Mouse (Mus musculus) cerebellum, adult 18-20 months (tissue): Measurements from ENCODE around the gene Piezo1.

Experiments used
- DNase-seq, 2 experiments: peaks; one replicate each; pipeline ENCODE4 v3.0.0; 2021

Gene Piezo1

DNA sequence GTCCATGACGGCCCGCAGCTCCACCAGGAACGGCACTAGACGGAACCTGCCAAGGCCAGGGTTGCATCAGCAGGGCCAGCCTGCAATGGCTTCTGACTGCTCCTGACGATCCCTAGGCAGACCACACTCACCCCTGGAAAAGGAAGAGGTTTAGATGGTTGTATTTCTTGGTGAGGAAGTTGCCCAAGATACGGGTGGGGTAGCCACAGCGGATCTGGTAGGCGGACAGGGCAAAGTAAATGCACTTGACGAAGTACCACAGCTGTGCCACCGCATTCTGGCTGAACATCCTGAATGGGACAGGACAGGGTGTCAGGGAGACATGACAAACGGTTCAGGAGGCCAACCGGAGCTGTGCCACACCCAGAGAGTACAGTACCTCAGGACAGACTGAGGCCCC lies 66.3 kb downstream of the Piezo1 start:
- no peak for DNase-seq

DNA sequence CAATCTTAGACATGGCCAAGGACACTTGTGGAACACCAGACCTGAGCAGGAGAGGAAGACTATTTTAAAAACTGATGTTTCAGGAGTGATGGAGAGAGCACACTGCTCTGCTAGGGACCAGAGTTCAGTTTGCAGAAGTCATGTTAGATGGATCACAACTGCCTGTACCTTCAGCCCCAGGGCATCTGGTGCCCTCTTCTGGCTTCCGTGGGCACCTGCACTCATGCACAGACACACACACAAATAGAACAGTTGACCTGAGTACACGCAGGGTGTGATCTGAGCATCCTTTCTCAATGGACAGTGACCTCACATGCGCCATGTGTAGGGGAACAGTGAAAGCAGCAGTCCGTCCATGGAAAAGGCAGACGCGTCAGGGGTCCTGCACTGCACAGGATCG lies 67.3 kb downstream of the Piezo1 start:
- no peak for DNase-seq

DNA sequence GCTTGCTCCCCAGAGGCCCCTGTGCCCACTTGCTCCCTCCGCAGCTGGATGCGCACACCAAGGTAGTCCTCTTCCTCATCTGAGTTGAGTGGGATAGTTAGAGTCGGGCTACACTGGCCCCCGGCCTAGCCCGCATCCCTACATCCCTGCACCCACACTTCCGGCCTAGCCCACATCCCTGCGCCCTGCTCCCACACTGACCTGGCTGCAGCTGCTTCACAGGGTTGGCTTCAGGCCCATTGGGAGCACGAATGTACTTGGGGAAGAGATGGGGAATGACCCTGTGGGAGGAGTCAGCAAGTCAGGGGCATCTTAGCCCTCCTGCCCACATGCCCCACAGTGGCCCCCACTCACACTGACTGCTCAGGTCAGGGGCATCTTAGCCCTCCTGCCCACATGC lies 68.7 kb downstream of the Piezo1 start:
- no peak for DNase-seq

DNA sequence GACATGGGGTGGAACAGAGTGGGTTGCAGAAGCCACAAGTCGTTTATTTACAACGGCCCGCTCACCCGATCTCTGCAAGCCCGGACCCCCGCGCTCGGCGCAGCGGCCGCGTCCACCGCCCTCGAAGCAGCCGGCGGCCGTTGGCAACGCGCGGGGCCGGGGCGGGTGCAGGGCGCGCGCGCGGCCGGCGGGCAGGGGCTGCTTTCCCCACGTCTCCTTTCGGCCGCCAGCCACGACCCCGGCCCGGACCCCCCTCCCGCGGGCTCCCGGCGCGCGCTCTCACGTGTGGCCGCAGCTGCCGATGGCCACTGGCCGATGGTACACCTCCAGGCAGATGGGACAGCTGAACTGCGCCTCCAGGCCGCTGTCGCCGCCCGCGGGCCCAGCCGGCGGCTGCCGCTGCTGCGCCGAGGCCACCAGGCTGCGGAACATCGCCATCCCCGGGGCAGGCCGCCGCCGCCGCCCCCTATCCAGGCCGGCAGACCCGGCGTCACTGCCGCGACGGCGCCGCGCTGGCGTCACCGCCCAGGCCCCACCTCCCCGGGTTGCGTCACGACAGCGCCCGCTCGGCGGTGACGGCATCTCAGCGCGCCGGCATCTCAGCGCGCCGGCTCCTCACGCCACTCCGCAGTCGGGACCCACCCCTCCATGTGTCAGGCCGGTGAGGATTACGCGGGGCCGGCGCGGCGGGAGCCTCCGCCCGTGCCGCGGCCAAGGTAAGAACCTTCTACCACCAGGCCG lies 75.4 kb downstream of the Piezo1 start, which contains the start of the genes Rnf166 and Ctu2:
Gene Rnf166 (minus strand): TSS at position 485 of the 741 bp plus-strand sequence.
Gene Ctu2 (plus strand): TSS at position 564 of the 741 bp plus-strand sequence.
- DNase-seq, result peak; percentile 83 to 97

DNA sequence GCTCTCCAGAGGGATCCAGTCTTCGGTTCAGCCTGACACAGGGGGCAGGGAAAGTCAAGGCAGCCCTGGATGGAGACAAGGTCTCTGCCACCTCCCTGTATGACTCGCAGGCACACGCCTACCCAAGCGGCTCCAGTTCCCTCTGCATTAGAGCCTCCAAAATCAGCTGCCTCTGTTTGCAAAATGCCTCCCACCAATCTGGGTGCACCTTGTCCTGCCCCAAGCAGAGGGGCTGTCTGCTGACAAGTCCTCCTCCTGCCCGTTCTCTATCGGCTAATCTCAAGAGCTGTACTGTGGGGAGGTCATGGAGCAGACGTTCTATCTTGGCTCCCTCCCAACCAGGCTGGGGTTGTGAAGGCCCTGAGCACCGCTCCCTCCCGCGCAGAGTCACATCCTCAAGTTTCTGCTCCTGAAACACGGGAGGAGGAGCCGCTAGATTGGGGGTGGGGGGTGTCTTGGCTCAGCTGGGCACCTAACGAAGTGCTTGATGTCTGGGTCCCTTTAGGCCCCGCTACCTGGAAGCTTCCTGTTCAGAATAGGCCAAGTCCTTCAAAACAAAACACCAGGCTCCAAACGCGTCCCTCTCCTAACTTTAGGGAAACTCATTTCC lies 76.1 kb downstream of the Piezo1 start:
- DNase-seq, result peak; percentile 37 to 46

DNA sequence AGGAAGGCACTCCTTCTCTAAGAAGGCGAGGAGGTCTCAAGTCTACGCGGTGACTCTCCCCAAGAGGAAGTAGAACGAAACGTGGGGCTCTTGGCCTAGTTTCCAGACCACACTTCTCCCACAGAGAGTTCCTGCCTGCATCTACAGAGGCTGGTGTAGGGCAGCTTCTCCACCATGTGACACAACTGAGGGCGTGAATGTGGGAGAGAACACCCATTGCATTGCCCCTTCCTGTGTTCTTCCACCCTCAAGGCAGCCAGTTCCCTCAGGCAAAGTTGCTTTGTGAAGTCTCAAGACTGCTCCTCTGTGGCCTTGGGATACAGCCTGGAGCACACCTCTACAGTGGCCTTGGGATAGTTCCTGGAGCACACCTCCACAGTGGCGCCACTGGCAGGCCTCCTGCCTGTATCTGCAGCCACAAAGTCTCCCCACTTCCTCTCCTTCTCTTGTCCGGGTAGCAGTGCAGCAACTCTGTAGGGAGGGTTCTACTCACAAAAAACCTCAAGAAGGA lies 77.2 kb downstream of the Piezo1 start:
- DNase-seq, result no peak

DNA sequence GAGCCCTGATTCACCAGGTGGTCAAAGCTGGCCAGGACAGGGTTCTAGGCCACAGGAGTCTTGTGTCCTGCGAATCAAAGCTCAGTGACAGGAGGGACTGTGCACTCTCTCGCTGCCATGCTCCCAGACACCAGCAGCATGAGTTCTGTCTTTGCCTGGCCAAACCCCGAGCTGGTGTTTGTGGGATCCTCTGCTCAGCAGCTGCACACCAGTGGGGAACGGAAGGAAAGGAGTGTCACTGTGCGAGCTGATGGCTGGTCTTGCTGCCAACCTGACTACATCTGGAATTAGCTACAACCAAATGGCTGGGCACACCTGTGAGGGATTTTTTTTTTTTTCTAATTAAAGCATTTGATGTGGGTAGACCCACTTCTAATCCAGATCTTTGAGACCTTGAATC lies 80.4 kb downstream of the Piezo1 start:
- no peak for DNase-seq

DNA sequence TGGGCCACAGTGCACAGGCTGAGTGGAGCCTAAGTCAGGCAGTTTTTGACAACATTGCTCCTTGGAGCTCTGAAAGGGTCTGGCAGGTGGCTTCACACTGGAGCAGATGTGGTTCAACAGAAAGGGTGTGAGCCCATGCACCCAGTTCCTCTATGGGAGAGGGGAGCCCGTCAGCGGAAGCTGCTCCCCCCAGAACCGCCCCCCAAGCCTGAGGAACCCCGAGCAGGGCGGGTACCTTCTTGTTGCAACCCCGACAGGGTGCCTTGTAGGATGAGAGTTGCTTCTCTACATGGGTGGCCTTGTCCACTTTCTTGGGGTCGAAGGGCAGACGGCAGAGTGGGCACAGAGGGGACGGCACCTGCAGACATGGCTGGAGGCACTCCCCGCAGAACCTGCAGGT lies 81.2 kb downstream of the Piezo1 start:
- no peak for DNase-seq

DNA sequence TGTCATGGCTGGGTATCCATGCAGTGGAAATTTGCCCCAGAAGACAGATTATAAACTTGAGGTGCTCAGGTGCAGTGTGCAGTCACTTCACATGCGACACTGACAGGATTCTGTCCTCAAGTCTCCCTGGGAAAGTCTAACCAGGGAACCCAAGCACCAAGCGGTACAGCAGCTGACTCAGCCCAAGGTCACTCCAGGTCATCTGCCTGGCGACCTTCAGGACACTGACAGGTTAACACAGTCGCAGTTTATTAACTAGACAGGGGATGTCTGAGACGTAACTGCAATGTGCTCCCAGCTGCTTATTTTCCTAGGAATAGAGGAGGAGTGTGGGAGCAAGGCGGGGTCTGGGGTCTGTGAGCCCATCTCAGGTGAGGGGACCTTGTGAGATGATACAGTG lies 81.7 kb downstream of the Piezo1 start:
- DNase-seq, result no peak

DNA sequence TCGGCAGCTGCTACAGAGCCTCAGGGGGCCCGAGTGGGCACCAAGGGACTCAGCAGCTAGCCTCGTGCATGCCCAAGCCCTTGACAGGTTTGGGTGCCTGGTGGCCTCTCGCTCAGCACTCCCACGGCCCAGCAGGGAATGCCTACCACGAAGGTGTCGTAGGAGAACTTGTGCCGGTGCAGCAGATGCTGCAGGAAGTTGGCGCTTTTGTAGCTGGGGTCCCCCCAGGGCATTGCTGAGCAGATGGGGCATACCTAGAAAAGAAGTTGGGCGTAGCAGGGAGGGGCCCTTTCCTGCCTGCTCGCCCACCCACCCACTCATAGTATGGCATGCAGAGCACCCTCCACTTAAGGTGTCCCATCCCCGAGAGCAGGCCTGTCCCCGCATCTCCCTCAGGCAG lies 83.3 kb downstream of the Piezo1 start:
- no peak for DNase-seq

DNA sequence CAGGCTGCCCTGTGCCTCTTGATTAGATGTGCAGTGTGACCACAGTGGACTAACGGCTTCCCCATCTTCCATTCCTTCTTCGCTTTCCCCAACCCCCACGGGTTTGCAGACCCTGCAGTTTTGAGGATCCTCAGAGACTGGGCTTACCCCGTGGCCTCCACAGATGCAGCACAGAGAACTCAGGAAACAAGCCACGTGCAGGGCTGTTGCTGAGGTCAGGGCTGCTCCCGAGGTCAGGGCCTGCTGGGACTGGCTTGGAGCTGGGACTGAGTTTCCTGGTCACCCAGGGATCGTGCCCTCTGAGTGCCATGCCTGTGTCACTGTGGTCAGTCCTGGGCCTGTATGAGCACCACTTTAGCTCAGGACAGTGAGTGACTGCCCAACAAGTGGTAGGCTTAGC lies 86.1 kb downstream of the Piezo1 start:
- no peak for DNase-seq

DNA sequence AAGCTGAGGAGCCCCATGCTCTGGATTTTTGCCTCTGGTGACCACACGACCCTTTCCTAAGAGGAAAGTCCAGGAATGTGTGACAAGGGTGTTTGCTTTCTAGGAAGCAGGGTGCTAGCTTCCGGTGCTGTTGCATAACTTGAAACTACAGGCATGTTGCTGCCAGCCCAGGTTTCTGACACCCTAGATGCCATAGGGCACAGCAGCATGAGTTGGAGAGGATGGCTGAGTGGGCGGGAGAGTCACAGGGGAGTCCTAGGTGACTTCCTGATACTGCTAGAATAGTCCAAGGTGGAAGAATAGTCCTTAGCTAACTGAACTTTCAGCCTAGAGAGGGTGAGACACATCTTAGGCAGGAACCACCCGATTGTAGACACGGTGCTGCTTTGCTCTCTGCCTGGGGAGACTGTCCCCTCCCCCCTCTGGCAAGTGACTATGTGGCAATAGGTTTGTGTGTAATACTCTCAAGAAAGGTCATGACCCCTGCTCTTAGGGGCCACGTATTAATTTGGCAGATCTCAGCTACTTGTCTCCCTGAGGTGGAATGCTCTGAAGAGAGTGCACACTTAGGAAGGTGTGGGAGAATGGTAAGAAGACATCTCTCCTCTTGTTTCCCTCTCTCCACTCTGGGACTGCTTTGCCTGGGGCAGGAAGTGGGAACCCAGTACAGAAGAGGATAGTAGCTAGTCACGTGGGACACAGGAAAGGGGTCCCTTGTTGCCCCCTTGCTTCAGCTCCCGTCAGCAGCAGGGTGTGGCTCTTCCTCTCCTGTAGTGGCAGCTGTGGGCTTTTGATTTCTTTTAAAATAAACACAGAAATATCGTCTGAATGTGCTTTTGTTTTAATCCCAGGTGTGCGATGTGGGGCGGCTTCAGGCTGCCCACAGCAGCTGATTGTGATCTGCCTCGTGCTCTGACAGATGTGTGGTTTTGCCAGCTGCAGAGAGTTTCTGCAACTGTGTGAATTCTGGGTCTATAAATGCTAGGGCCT lies 87.2 kb downstream of the Piezo1 start:
- no peak for DNase-seq

DNA sequence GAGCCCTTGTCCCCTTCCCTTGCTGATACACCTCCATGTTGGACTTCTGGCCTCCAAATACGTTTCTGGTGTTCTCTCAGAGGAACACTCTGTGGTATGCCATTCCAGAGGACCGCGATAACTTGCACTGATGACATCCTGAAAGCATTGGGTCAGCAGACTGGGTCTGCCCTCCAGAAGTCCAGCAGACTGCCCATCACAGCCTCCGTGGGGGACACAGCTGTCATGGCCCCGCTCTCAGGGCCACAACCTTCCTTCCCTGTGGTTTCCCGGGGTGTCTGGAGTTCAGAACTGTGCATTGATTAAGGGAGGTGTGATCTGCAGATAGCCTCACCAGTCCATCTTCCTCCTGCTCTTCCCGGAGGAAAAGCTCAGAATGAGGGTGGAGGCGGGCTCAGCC lies 88.6 kb downstream of the Piezo1 start:
- DNase-seq, result no peak

DNA sequence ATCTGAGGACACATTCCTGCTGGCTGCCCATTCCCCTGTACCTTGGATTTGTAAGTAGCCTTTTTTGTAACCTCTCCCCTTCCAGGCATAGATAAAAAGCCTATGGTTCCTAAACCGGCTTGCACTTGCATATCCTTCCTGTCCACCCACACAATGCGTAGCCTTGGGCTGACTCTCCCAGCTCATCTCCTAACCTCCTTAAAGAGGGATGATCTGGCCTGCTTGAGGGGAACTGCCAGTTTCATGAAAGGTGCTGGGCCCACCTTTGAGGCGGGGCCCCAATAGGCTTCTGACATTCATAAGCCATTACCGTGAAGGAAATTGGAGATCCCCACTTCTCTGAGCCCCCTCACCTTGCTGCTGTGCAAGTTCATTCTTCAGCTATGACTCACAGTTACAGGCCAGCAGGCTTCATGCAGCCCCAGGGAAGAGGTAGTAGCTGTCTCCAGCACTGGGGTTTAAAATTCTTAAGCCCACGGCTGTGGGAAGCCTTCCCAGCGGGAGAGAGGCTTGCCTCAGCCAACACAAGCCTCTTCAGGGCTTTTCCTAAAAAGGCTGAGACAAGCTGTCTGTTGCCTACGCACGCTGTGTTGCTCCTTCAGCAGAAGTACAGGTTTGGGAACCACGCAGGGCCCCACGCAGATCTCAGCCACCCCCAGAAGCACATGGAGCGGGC lies 89.5 kb downstream of the Piezo1 start:
- DNase-seq, result no peak

DNA sequence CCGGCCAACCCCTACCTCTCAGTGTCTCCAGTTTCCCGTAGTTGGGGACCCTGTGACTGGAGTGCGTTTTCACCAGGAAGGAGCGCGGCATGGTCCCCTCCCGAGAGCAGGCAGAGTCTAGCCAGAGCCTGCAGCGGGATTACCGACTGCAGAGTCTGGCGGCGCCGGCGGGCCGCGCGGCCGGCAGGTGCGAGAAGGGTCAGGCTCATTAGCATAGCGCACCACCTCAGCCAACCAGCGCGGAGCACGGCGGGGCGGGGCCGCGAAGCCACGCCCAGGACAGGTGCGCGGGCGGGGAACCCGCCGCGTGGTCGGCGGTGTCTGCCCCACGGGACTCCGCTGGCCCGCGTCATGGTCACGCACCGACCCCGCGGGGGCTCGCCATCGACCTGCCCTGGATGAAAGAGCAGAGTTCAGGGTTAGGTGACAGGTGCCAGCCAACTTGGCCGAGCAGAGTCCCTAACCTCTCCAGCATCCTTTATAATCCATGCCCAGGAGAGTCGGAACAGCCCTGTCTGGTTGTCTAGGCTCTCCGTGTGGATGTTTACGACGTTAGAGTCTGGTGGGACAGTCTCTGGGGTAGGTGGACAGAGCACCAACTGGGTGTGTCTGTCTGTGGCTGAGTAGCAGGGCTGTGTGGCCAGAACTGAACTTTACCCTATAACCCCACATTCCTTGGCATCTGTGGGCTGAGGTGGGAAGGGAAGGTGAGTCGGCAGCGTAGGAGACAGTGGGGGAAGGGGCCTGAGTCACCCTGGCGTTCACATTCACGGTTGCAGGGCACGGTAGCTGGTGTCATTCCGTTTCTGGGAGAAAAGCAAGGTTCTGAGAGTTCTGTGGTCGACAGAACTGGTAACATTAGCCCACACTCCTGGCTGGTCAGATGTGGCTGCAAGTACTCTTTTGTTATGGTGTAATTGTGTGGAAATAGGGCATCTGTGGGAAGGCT lies 90.3 kb downstream of the Piezo1 start, which contains the start of gene Snai3:
Gene Snai3 (minus strand): TSS at position 210 of the 949 bp plus-strand sequence.
- peak; percentile 74 to 76 for DNase-seq

DNA sequence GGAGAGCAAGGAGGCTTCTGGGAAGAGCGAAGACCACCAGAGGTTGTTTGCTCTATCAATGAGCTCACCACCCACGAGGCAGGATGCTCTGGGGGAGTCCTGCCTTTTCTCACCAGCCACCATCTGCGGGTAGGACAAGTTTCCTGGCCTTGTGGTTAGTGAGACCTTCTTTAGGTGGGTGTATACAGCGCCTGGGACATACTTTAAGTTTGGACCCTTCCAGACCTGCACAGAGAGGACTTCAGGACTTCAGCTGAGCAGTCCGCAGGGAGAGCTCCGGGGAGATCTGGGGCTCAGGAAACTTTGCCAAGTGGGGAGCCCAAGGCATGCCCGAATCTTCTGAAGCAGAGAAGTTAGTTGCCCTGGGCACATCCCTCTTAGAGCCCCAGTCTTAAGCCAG lies 91.1 kb downstream of the Piezo1 start:
- DNase-seq, result no peak

DNA sequence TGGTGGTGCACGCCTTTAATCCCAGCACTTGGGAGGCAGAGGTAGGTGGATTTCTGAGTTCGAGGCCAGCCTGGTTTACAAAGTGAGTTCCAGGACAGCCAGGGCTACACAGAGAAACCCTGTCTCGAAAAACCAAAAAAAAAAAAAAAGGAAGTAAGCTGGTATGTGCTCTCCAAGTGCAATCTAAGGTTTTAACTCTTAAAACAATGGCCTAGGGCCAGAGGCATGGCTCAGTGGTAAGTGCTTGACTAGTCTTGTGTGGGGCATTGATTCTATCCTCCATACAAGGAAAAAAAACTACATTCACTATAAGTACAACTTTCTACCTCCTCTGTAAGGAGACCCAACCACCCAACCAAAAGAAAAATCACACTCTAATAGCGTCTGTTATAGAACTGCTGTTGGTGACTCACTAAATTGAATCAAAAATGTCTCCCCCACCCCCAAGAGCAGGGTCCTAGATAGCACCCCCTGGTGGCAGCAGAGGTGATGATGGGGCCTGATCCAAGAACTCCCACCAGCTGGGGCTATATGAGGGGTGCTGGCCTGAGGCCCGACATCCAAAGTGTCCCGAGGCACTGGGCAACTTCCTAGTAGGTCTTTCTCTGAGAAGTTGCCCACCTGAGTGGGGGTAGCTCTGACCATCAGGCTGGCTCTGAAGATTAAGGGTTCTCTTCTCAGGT lies 91.8 kb downstream of the Piezo1 start:
- no peak for DNase-seq

DNA sequence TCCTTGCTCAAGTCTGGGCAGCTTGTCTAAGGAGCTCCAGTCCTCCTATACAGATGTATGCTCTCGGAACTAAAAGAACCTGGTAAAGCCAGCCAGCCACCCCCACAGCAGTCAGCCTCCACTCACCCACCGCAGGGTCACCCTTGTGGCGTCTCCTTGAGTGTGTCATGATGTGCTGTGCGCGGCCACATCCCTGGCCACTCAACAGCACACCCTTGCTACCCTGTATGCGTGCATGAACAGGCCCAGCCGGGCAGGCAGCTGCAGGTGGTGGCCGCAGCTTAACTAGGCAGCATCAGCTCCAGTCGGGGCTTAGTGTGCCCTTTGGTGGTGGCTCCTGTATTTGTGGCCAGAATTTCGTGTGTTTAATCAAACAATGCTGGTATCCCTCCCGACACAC lies 94.0 kb downstream of the Piezo1 start:
- no peak for DNase-seq

DNA sequence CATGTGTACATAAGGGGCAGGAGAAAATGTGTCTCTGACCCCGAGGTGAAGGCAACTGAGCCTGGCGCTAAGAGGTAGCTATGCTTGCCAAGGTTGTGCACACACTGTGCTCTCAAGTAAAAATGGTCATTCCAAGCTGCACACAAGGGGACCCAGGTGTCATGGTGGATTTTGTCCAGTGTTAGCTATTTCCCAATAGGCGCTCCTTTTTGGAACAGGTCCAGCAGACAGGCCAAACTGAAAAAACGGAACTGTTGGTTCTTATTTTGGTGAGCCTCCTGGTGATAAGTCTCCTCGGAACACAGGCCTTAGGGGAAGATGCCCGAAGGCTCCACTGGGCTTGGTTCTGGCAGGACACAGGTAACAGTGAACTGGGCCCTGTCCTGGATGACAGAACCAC lies 96.7 kb downstream of the Piezo1 start:
- no peak for DNase-seq

DNA sequence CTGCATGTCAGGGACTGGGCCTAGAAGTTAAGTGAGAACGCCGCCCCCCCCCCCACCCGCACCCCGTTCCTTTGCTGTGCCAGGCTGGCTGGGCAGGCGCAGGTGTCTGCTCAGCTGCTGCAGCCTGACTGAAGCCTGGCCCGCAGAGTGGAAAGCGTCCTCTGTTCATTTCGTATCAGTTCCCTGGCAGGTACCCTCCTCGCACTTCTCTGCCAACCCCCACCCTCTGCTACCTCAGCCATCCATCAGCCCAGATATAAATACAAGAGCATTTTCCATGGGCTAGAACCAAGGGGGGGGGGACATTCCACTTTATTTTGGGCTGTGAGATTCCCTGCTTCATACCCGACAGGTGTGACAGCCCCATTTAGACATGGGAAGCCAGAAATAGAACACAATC lies 99.0 kb downstream of the Piezo1 start:
- no peak for DNase-seq
